Mouse (Mus musculus): ENCODE results near the gene Acacb.

GRCm38 (mm10) chr5:114162106-114162815 is 15.9 kb downstream of the Acacb start:
- TF ChIP-seq GATA1 (IDR thresholded peaks at IDR 0.05; ENCODE audit: borderline replicate concordance, low read length) = no peak
- no peak for TF ChIP-seq FLI1 (IDR thresholded peaks at IDR 0.05; ENCODE audit: low read length)
